Mouse (Mus musculus) frontal cortex, postnatal 36 days (tissue): ENCODE measurements around the gene Chfr.
A peak's percentile ranks its signal among the peaks of the same experiment; 100 is the strongest.

Experiments used
- DNase-seq, 2 experiments: peaks; one replicate each; pipeline ENCODE4 v3.0.0; 2022; ENCODE audit warnings: low spot score in 2 of 2

The Chfr gene

GRCm38 (mm10) chr5:110135293-110136086, at the start of gene Chfr:
Chfr (plus strand) TSS chr5:110135842.
- peak; percentile 99 to 100 for DNase-seq

GRCm38 (mm10) chr5:110086161-110086866, 49.3 kb upstream of the Chfr start:
- DNase-seq = no peak

GRCm38 (mm10) chr5:110091546-110091945, 44.1 kb upstream of the Chfr start:
- DNase-seq = no peak

GRCm38 (mm10) chr5:110094030-110094846, 41.4 kb upstream of the Chfr start, which contains the start of gene Gm35315:
Gm35315 (minus strand) TSS chr5:110094420.
- peak; percentile 85 to 93 for DNase-seq

GRCm38 (mm10) chr5:110094847-110095213, 40.8 kb upstream of the Chfr start:
- DNase-seq = no peak

- peak in 1 of 2 experiments; percentile 68 for DNase-seq
Observed at GRCm38 (mm10) chr5:110098991-110099477, 36.6 kb upstream of the Chfr start.

GRCm38 (mm10) chr5:110099656-110100580, 35.7 kb upstream of the Chfr start, which contains the start of gene Plcxd1:
Plcxd1 (plus strand) TSS chr5:110099969.
- peak in 1 of 2 experiments; percentile 4 for DNase-seq

- peak in 1 of 2 experiments; percentile 29 for DNase-seq
Observed at GRCm38 (mm10) chr5:110100921-110101631, 34.6 kb upstream of the Chfr start.

GRCm38 (mm10) chr5:110101716-110102347, 33.8 kb upstream of the Chfr start:
- DNase-seq = peak in 1 of 2 experiments; percentile 77

- no peak for DNase-seq
Observed at GRCm38 (mm10) chr5:110102429-110102828, 33.2 kb upstream of the Chfr start.

- DNase-seq = peak in 1 of 2 experiments; percentile 26
Observed at GRCm38 (mm10) chr5:110102853-110103625, 32.6 kb upstream of the Chfr start.

GRCm38 (mm10) chr5:110103901-110104615, 31.6 kb upstream of the Chfr start:
- no peak for DNase-seq

GRCm38 (mm10) chr5:110104616-110105380, 30.8 kb upstream of the Chfr start:
- DNase-seq = no peak

GRCm38 (mm10) chr5:110106140-110106871, 29.3 kb upstream of the Chfr start:
- peak in 1 of 2 experiments; percentile 26 for DNase-seq

GRCm38 (mm10) chr5:110106901-110107564, 28.6 kb upstream of the Chfr start:
- peak in 1 of 2 experiments; percentile 44 for DNase-seq
